Mouse (Mus musculus): ENCODE measurements around the gene Inka2.

Gene Inka2

DNA sequence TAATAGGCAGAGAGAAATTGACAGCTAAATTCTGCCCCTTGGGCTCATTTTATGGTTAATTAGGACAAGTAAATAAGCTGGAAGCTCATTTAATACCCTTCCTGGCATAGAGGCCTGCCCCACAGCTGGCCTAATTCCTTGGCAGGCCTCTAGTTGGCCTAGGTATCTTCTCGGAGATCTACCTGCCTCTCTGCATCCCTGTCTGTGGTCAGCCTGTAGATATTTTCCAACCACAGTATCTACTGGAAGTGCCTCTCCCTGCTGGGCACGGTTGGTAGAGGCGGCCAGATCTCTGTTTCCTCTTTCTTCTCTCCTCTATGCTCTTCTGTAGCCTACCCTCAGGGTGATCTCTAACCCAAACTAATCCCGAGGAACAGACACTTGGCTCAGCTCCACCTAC lies 15.6 kb downstream of the Inka2 start:
- no peak; the same call in 1 of the 2 replicates for ATAC-seq (ENCODE audit: insufficient number of reproducible peaks, low FRiP score, low TSS enrichment)

DNA sequence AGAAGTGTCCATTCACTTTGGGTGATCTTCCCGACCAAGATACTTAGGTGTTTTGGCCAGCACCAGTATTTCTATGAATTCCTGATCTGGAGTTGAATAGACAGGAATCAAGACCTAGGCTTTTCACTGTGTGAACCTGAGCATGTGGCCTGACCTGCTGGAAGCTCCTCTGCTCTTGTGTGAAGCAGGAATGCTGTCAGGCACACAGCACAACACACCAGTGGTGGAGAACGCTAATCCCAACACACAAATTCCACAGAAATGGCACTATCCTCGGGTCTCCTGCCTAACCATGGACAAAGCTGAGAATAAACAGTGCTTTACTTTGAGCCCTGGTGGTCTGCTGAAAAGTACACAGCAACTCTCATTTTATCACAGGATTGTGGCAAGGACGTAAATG lies 16.1 kb downstream of the Inka2 start:
- no peak for ATAC-seq (ENCODE audit: insufficient number of reproducible peaks, low FRiP score, low TSS enrichment)

DNA sequence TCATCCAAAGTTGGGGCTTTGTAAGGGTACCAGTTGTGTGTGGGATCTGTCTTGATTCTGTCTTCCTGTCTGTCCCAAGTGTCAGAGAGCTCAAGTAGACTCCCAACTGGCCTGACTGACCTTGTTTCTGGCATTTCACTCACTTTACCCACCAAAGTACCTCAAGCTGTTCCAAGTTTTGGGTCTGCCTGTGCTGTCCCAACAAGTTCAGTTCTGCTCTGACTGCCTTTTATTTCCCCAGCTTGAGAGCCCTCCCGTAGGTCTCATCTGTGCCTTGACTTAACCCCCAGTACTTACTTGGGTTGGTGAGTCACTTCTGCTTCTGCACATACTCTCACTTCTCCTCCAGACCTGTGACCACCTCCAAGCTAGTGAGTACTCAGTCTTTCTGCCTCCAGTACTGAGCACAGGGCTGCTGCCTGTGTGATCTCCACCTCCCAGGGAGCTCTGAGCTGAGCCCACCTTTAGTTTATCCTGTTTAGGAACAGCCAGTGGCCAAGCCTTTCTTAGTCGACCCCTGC lies 17.3 kb downstream of the Inka2 start:
- ATAC-seq (ENCODE audit: insufficient number of reproducible peaks, low FRiP score, low TSS enrichment), result no peak

DNA sequence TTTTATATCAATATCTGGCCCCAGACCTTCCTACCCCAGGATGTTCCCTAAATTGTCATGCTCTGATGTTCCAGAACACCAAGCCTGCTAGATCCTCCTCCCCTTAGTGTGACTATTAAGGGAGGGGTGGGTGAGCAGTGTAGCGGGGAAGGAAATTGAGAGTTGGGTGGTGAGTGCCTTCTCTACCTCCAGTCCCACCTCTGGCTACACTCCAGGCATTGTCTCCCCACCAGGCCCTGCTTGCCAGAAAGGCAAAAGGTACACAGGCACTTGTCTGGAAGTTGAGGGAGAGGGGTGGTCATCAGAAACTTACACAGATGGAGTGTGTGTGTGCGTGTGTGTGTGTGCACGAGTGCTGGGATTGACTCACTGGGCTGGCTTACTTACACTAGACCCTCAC lies 18.1 kb downstream of the Inka2 start:
- ATAC-seq (ENCODE audit: insufficient number of reproducible peaks, low FRiP score, low TSS enrichment), result no peak

DNA sequence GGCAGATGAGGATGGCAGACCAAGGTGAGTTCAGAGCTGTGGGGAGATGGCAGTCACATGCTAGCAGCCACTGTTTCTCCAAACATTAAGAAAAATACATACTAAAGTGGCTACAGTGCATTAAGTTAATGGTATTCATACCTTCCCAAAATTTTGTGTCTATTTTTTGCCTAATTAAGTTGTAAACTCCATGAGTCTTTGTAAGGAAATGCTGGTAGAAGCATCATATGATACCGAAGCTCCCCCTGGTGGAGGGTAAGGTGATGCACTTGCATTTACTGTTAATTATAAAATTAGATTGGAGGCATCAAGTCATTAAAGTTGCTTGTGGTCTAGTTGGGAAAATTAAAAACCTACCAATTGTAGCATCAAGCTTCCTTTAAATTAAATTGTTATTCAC lies 21.6 kb downstream of the Inka2 start:
- no peak for ATAC-seq (ENCODE audit: insufficient number of reproducible peaks, low FRiP score, low TSS enrichment)

DNA sequence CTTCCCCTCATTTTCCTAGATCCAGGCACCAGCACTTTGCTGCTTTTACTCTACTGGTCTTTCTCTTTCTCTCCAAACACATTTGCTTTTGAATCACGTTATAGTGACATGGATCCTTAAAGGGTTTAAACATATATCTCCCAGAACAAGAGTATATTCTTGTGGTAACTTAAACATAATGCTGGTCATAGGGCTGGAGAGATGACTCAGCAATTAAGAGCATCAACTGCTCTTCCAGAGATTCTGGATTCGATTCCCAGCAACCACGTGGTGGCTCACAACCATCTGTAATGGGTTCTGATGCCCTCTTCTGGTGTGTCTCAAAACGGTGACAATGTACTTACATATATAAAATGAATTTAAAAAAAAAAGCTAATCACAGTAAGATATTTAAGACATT lies 28.0 kb downstream of the Inka2 start:
- no peak for ATAC-seq (ENCODE audit: insufficient number of reproducible peaks, low FRiP score, low TSS enrichment)

DNA sequence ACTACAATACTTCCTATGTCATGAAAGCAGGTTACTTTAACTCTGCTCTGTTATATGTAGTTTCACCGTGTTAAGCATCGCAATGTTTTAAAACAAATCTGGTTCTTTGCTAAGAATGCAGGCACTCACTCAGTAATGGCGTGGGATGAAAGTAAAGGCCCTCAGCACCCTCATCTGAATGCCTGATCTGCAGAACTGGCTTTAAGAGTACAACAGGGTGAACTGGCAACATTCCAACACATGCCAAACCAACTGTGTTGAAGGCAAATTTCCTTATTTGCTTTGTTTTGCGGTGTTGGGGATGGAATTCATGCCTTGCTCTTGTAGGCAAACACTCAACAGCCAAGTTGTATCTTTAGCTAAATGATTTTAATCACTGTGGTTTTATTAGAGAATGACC lies 29.1 kb downstream of the Inka2 start:
- no peak for ATAC-seq (ENCODE audit: insufficient number of reproducible peaks, low FRiP score, low TSS enrichment)

DNA sequence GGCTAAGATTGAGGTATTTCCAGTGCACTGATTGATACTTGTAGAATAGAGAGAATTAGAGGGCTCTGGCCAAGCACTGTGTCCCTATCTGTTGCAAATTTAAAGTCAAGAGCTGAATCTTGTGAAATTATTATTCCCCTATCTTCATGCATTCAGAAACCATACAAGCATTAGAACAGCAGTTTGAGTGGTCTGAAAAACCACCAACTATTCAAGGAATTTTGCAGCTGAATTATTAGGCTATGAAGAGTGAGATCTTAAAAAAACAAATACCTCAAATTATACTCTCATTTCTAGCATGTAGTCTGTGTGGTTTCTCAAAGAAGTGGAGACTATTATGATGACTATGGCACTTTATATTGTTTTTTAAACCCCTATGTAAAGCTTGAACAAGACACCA lies 30.9 kb downstream of the Inka2 start:
- no peak for ATAC-seq (ENCODE audit: insufficient number of reproducible peaks, low FRiP score, low TSS enrichment)

DNA sequence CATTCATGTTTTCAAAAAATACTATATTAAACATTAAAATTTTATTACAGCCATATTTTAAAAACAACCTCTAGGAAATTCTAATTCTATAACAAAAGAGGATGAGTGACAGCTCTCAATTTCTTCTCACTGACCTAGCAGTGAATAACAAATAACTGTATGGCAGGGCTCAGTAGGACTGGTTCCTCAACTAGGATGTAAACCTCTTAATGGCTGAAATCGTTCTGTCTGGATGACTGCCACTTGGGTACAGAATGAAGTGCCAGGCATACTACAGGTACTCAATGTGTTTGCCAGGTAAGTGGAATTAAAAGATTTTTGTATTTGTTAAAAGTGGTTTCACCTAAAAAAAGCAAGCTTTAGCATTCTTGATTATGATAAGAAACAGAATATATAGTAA lies 31.7 kb downstream of the Inka2 start:
- no peak for ATAC-seq (ENCODE audit: insufficient number of reproducible peaks, low FRiP score, low TSS enrichment)

DNA sequence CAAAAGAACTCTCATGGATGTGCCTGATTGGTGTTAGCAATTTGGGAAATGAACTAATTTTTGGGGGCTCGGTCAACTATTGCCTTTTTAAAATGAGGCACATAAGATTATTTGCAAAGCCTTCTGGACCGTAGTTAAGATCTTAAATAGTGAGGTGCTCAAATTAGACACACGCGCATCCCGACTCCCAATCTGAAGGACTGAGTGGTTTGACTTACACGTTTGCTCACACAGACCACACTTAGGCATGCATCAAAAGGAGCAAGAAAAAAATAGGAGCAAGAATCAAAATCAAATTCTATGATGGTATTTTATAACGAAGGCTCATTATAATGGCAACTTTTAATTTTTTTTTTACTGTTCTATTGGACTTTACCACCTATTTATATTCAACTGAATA lies 32.7 kb downstream of the Inka2 start:
- ATAC-seq (ENCODE audit: insufficient number of reproducible peaks, low FRiP score, low TSS enrichment), result no peak

DNA sequence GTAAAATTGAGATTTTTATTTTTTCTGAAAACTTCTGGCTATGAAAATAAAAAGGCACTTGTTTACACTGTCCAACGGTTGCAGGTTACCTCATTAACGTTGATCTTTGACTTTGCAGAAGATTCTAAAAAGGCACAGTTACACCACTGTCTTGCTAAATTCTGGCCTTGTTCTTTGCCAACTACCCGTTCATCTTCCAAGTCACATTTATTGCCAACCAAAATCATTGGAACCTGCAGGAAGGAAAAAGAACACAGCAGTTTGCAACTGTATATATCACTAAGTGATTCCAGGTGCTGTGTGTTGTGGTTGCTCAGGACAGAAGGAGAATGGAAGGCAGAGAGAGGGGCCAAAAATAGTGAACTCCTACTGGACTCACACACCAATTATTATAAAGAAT lies 33.3 kb downstream of the Inka2 start:
- ATAC-seq (ENCODE audit: insufficient number of reproducible peaks, low FRiP score, low TSS enrichment), result no peak

DNA sequence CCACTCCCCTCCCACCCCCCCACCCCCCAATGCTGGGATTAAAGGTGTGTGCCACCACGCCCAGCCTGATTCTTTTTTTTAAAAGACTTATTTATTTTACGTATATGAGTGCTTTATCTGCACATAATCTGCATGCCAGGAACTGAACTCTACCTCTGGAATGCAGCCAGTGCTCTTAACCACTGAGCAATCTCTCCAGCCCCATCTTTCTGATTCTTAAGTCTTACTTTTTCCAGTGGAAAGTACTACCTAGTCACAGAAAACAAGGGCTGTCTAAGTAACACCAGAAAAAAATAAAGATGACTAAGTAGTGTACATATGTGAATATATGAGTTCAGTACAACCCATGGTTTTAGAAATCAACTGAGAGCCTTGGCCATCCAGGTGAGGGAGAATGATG lies 42.1 kb downstream of the Inka2 start:
- ATAC-seq (ENCODE audit: insufficient number of reproducible peaks, low FRiP score, low TSS enrichment), result no peak

DNA sequence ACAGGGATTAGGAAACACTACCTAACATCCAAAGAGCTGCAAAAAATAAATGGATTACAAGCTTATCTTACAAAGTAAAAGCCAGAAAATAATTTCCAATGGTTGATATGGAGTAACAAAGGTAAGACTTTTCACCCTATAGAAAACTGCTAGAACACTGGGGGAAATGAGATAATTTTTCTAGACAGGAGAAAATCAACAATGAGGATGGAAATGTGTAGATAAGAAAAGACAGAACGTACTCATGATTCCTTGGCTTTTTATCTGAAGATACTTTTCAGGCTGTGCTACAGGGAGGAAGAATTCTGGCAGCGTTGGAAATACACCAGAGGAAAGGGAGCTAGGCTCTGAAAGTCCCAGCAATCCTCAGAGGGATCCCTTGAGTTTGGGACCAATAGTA lies 46.4 kb downstream of the Inka2 start:
- no peak for ATAC-seq (ENCODE audit: insufficient number of reproducible peaks, low FRiP score, low TSS enrichment)

DNA sequence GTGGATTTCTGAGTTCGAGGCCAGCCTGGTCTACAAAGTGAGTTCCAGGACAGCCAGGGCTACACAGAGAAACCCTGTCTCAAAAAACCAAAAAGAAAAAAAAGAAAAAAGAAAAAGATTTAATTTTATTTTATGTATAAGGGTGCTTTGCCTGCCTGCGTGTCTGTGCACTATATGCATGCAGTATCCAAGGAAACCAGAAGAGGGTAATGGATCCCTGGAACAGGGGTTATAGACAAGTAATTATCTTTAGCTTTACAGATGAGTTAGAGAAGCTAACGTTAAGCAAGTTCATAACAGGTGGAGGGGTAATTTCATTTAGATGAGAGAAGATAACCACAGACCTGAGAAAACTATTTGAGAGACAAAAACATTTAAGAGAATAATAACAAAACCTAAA lies 49.8 kb downstream of the Inka2 start:
- ATAC-seq (ENCODE audit: insufficient number of reproducible peaks, low FRiP score, low TSS enrichment), result no peak

DNA sequence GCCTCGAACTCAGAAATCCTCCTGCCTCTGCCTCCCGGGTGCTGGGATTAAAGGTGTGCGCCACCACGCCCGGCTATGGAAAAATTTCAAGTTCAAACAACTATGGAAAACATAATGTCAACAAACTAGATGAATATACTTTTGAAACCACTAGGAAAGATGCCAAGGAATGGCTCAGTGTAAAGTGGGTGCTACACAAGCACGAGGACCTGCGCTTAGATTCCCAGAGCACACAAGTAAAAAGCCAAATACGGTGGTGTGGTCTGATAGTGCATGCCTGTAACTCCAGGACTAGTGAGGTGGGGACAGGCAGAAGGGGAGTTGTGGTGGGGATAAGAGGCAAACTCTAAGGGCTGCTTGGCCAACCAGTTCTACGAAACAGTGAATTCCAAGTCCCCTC lies 50.7 kb downstream of the Inka2 start:
- ATAC-seq (ENCODE audit: insufficient number of reproducible peaks, low FRiP score, low TSS enrichment), result no peak

DNA sequence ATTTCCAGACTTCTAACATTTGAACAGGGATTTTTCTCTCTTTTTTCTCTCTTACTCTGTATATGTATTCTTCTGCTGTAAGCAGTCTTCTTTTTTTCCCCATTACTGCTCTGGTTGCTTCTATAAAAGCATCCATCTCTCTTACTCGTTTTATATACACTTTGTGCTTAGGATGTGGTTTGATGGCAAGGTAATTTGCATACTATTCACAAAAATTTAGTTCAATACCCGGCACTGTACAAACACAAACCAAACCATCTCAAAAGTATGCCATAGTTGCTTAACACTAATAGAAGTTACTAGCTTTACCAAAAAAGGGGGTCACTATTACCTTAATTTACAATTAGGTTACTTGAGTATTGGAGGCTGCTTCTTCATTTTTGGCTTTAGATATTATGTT lies 52.1 kb downstream of the Inka2 start:
- no peak for ATAC-seq (ENCODE audit: insufficient number of reproducible peaks, low FRiP score, low TSS enrichment)

DNA sequence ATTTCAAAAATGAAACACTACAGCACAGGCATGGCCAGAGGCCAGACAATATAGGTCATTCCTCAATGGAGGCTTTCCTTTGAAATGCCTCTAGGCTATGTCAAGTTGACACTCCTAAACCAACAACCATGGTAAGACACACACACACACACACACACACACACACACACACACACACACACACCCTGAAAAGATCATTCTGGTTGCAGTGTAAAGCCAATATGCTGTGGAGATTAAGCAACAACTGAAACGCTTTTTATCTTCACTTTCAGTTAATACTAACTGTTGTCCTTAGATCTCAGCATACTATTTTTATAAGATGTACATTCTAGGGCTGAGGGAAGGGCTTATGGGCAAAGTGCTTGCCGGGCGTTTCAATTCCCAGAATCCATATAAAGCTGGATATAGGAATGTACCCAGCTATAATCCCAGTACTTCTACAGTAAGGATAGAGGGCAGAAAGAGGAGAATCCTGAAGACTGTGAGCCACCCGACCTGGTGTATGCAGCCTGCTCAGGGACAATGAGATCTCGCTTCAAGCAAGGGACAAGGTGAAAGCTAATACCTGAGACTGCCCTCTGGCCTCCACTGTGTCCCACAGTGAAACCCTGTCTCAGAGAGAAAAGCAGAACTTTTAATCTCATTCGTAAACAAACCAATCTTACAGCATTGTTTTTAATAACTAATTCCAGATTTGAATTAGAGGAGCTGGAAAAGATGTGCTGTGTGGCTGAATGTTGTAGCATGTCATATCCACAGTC lies 53.1 kb downstream of the Inka2 start:
- ATAC-seq (ENCODE audit: insufficient number of reproducible peaks, low FRiP score, low TSS enrichment), result no peak

DNA sequence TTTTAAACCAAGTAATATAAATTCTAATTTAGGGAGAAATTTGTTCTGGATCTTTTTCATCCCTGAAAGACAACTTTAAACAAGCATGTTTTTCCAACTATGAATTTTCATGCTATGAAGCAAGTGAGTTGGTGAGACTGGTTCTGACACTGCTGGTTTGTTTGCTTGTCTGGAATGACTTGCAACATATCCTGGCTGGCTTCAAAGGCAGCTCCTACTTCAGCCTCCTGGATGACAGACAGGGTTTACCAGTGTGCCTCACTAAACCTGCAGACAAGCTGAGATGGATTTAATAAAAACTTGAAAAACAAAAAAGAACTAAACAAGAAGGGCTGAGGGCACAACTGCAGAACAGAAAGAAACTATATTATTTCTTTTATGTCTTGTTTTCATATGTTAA lies 53.7 kb downstream of the Inka2 start:
- ATAC-seq (ENCODE audit: insufficient number of reproducible peaks, low FRiP score, low TSS enrichment), result no peak

DNA sequence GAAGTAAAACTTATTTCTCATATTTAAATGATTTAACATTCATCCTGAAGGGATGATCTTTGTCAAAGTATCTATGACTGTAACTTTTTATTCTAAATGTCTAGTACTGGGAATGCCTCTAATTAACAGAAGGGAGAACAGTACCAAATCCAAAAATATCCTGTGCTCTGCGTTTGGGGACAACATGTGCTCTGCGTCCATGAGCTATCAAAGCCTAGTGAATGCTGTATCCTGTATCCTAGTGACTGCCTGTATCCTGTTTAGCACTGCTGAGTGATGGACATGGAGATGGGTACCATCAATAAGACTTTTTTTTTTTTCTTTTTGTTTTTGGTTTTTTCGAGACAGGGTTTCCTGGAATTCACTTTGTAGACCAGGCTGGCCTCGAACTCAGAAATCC lies 54.3 kb downstream of the Inka2 start:
- ATAC-seq (ENCODE audit: insufficient number of reproducible peaks, low FRiP score, low TSS enrichment), result no peak

DNA sequence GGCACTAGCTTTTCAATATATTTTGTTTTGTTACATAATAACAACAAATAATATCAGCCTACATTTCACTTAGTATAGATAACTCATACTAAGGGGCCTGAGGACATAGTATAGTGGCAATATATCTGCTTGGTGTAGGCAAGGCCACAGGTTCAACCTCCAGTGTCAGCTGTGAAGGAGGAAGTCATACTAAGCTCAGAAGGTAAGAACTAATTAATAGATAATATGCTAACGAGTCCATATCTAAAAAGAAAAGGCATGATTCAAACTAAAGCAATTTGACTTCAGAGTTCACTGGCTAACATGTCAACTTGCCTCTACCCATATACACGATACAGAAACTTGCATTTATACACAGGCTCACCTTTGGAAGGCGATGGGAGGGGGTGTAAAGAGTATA lies 55.7 kb downstream of the Inka2 start:
- ATAC-seq (ENCODE audit: insufficient number of reproducible peaks, low FRiP score, low TSS enrichment), result no peak

DNA sequence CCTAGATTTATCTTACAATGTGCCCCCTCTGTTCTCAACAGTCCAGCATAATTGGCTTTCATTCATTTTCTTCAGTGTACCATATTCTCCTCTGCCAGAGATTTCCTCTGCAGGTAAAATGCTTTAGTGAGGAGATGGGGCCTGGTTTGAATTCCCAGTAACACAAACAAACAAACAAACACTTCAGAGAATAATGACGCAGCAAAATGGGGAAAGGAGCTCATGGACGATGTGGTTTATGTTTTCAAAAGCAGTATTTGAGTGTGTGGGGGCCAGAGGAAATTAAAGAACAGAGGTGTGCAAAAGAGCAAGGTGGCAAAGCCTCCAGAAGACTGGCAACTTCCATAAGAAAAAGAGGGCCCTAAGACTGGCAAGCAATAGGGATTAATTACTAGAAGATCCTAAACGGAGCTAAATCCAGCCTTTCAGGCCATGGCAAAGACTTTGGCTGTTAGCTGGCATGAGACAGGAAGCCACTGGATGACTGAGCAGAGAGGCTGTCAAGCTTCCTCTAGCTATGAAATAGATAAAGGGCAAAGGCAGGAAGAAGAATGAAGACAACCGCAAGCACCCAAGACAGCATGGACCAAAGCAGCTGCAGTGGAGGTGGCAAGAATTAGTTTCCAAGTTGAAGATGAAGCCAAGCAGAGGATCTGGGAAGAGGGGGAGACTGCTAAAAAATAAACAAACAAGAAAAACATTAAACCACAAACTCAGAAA lies 58.9 kb downstream of the Inka2 start:
- no peak for ATAC-seq (ENCODE audit: insufficient number of reproducible peaks, low FRiP score, low TSS enrichment)

DNA sequence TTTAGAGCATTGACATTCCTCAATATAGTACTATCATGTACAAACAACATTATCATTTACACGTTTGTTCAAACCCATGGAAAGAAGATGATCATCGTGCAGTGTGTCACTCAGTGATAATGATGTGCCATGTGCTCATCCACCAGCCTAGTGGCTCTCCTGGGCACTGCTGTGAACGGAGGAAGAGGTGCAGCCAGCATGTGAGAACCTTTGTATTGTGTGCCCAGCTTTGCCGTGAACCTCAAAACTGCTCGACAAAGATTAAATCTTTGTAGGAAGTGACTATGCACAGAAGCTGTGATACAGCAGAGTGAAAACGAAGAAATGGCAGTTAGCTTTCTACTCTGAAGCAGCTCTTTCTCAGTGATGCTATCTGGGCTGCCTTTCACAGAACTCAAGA lies 64.1 kb downstream of the Inka2 start:
- no peak for ATAC-seq (ENCODE audit: insufficient number of reproducible peaks, low FRiP score, low TSS enrichment)
